Mouse (Mus musculus) liver, postnatal 0 days (tissue): Measurements from ENCODE around the gene Fam122a. TPM values are rescaled to one million over a fixed set of nuclear protein-coding genes. Genes with fewer than 3 reads are reported as not detected.

Source experiments
- ATAC-seq: fragments of 200-750 bp; cut with Nextera tagmentation; 2 replicates; pipeline ENCODE4 v1.8.0; 2017; ENCODE audit warnings: mild to moderate bottlenecking, moderate library complexity
- DNase-seq: peaks from one replicate; pipeline ENCODE4 v3.0.0-alpha.2; 2016
- H3K27ac ChIP-seq: fragments of 300-500 bp; sonication (generic); 2 replicates; pipeline ENCODE4 v1.5.1; 2014; ENCODE audit warnings: antibody characterized with exemption, moderate library complexity, mild to moderate bottlenecking, low read depth
- H3K27me3 ChIP-seq: fragments of 300-500 bp; sonication (generic); 2 replicates; pipeline ENCODE4 v1.6.1; 2014; ENCODE audit warnings: low read length, control low read depth, mixed read lengths; ENCODE audit not compliant: insufficient read depth
- H3K36me3 ChIP-seq: fragments of 300-500 bp; sonication (generic); replicated peaks from 2 replicates; pipeline ENCODE4 v1.6.1; 2014; ENCODE audit warnings: mild to moderate bottlenecking, control low read depth, low read length, moderate library complexity, mixed read lengths; ENCODE audit not compliant: insufficient read depth
- H3K4me1 ChIP-seq: fragments of 300-500 bp; sonication (generic); 2 replicates; pipeline ENCODE4 v1.6.1; 2014; ENCODE audit warnings: antibody characterized with exemption, mild to moderate bottlenecking, control low read depth; ENCODE audit not compliant: insufficient read depth
- H3K4me2 ChIP-seq: fragments of 300-500 bp; sonication (generic); 2 replicates; pipeline ENCODE4 v1.6.1; 2014; ENCODE audit warnings: low read depth, mild to moderate bottlenecking, low read length, moderate library complexity, mixed read lengths
- H3K4me3 ChIP-seq: fragments of 300-500 bp; sonication (generic); 2 replicates; pipeline ENCODE4 v1.5.1; 2014; ENCODE audit warnings: low read depth, low read length
- H3K9ac ChIP-seq: fragments of 300-500 bp; sonication (generic); replicated peaks from 2 replicates; pipeline ENCODE4 v1.6.1; 2014; ENCODE audit warnings: mild to moderate bottlenecking, moderate library complexity
- H3K9me3 ChIP-seq: fragments of 300-500 bp; sonication (generic); 2 replicates; pipeline ENCODE4 v1.6.1; 2016; ENCODE audit warnings: mild to moderate bottlenecking, control low read depth, low read length, mixed read lengths
- CTCF ChIP-seq: sonication (generic); IDR thresholded peaks from 2 replicates; pipeline ENCODE4 v1.5.1; 2016; ENCODE audit warnings: antibody characterized with exemption, low read depth
- EP300 ChIP-seq: IDR thresholded peaks from 2 replicates; pipeline ENCODE4 v1.6.1; 2016; ENCODE audit warnings: antibody characterized with exemption, low read depth, mild to moderate bottlenecking
- WGBS: fragments of 180-500 bp; shearing (Covaris S2); extraction: QIAGEN DNeasy Blood & Tissue Kit; methylation state at CpG from one replicate; pipeline ENCODE4 v1.1.7; 2014; ENCODE audit not compliant: insufficient replicate concordance; 5-methylcytosine and 5-hydroxymethylcytosine counted together
- polyA plus RNA-seq: library from polyadenylated mRNA; unstranded; fragments of >200 nt; fragmentation: Nextera tagmentation; extraction: Ambion mirVana; gene quantifications from 2 replicates; pipeline ENCODE4 v1.2.1, GENCODE M21; 2015

Fam122a gene
- polyA plus RNA-seq, 1 experiment from 2014 or later = 28.6 TPM

DNA sequence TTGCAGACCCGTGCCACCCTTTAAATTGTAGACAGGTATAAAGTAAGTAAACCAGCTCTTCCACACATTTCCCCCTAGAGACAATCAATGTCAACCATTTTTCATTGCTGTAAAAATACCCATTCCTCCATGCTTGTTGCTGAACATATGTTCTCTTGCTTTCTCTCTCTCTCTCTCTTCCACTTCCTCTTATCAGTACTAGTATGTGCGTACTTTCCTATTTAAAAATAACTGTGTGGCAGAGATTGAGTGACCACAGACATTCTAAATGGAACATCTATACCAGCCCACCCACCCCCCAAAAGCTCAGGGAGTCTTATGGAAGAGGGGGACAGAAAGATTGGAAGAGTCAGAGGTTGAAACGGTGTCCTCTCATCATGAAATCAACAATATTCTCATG, 32.8 kb downstream of the Fam122a start:
- Histone ChIP-seq H3K27me3 (no peaks in the 10 kb centered on the region), H3K27ac (no peak overlapping the region), H3K4me2 (no peak overlapping the region), H3K36me3 (no peaks in the 10 kb centered on the region), H3K4me1 (no peaks in the 10 kb centered on the region), H3K4me3 (no peak overlapping the region), H3K9me3 (no peaks in the 10 kb centered on the region), H3K9ac (no peak overlapping the region)
- ATAC-seq = no peak
- DNase-seq = no peak
- WGBS = 66% methylated on average over 3 of the region's 3 CpGs
- TF ChIP-seq CTCF (no peak), EP300 (no peak)

DNA sequence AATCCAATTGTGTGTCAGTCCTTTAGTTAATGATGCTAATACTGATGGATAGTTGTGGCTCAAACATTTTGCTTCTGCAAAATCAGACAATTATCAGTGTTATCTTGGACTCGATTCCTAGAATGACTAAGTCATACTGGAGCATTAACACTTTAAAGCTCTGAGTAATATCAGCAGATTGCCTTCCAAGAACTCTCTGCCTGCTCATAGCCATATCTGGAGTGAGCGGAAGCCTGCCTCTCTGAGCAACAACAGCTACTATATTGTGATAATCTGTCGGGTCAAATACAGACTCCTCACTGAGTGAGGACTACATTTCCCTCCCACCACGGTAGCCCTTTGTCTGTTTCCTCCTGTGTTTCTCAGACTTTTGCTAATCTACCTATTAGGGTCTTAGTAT, 37.4 kb downstream of the Fam122a start:
- ATAC-seq = no peak

DNA sequence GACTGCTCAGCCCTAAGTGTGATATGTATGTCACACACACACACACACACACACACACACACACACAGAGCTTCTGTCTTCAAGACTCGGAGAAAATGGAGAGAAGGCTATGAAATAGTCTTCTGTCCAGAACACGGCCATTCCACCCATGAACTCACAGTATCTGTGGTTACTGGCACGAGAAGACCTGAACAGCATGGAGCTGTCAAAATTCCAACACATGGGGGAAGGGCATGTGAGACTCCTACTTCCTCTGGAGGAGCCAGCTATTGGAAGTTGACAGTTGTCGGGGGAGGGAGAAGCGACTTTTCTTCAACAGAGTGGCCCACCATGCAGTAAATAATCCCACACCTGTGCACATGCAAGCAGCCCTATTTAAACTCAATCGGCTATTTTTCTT, 42.9 kb downstream of the Fam122a start:
- no peak for DNase-seq
- TF ChIP-seq CTCF = no peak
- no peak for TF ChIP-seq EP300
- no peak for ATAC-seq
- no peaks in the 10 kb centered on the region for H3K27me3 ChIP-seq
- no peaks in the 10 kb centered on the region for H3K4me1 ChIP-seq
- no peaks in the 10 kb centered on the region for H3K9me3 ChIP-seq
- H3K9ac ChIP-seq = no peak overlapping the region
- no peaks in the 10 kb centered on the region for H3K36me3 ChIP-seq
- H3K4me3 ChIP-seq = no peak overlapping the region
- 72% methylated on average over 6 of the region's 6 CpGs for WGBS
- no peak overlapping the region for H3K4me2 ChIP-seq
- no peak overlapping the region for H3K27ac ChIP-seq

More for the DNA sequence above, 37.4 kb downstream of the Fam122a start:
- Histone ChIP-seq H3K9me3 (no peaks in the 10 kb centered on the region), H3K4me1 (no peaks in the 10 kb centered on the region), H3K9ac (no peak overlapping the region), H3K4me2 (no peak overlapping the region), H3K36me3 (no peaks in the 10 kb centered on the region), H3K27ac (no peak overlapping the region), H3K4me3 (no peak overlapping the region), H3K27me3 (no peaks in the 10 kb centered on the region)
- 56% methylated on average over 4 of the region's 4 CpGs for WGBS
- DNase-seq = no peak
- TF ChIP-seq EP300 (no peak), CTCF (no peak)

DNA sequence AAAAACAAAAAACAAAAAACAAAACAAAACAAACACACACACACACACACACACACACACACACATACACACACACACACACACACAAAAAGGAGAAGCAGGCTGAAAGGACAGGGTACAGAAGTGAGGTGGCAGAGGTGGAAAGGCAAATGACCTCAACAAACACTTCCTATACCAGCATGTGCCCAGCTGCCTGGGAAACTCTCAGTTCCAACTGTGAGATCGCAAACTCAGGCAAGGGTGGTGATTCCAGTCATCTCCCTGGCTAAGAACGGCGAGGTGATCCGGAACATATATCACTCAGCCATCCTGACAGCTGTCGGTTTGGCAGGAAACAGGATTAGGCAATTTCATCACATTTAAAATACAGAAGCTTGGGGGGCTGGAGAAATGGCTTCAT, 44.7 kb downstream of the Fam122a start:
- no peaks in the 10 kb centered on the region for H3K27me3 ChIP-seq
- no peak overlapping the region for H3K27ac ChIP-seq
- H3K36me3 ChIP-seq = no peaks in the 10 kb centered on the region
- no peak overlapping the region for H3K4me3 ChIP-seq
- DNase-seq (no peak), ATAC-seq (no peak)
- TF ChIP-seq EP300 (no peak), CTCF (no peak)
- H3K9ac ChIP-seq = no peak overlapping the region
- no peaks in the 10 kb centered on the region for H3K4me1 ChIP-seq
- WGBS = 53% methylated on average over 5 of the region's 5 CpGs
- no peaks in the 10 kb centered on the region for H3K9me3 ChIP-seq
- no peak overlapping the region for H3K4me2 ChIP-seq

DNA sequence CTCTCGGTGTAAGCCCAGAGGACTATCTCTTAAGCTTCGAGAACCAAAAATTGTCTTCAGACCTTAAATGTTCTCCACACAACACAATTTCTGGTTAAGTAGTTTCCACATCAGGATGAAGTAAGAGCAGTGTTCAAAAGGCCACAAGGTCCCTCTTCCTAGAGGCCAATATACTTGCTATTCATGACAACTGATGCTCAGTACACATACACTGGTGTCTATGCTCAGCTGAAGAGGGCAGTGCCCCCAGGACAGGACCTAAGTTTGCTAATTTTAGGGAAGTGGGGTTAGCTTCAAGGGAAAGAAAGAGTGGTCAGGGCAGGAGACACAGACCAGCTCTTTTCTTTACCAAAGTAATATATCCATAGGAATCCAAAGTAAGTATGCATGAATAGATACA, 45.8 kb downstream of the Fam122a start:
- H3K27me3 ChIP-seq = no peaks in the 10 kb centered on the region
- no peaks in the 10 kb centered on the region for H3K4me1 ChIP-seq
- no peak for DNase-seq
- H3K4me3 ChIP-seq = no peak overlapping the region
- ATAC-seq = no peak
- 73% methylated on average over 2 of the region's 2 CpGs for WGBS
- TF ChIP-seq CTCF (no peak), EP300 (no peak)
- H3K9ac ChIP-seq = no peak overlapping the region
- no peaks in the 10 kb centered on the region for H3K9me3 ChIP-seq
- H3K36me3 ChIP-seq = no peaks in the 10 kb centered on the region
- H3K4me2 ChIP-seq = no peak overlapping the region
- no peak overlapping the region for H3K27ac ChIP-seq

DNA sequence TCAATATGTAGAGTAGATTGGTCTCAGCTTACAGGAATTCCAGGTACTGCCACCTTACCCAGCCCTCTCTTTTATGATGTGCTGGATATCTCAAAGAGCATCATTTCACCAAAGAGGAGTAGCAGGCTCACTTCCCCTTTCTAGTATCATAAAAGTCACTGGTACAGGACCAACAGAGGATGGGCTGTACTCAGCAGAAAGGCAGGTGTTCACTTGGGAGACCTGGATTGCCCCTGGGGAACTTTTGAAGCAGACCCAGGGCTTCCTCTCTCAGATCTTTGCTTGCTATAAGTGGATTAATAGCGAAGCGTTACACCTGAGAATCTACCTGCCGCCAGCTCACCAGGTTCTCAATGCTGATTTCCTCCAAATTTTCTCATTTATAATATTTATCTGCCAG, 49.1 kb downstream of the Fam122a start:
- WGBS = 99% methylated on average over 3 of the region's 3 CpGs
- ATAC-seq (no peak), DNase-seq (no peak)
- H3K9me3 ChIP-seq = no peaks in the 10 kb centered on the region
- no peak overlapping the region for H3K27ac ChIP-seq
- no peak overlapping the region for H3K9ac ChIP-seq
- H3K4me1 ChIP-seq = no peaks in the 10 kb centered on the region
- no peak overlapping the region for H3K4me3 ChIP-seq
- TF ChIP-seq EP300 = no peak
- TF ChIP-seq CTCF = no peak
- no peaks in the 10 kb centered on the region for H3K36me3 ChIP-seq
- H3K4me2 ChIP-seq = no peak overlapping the region
- no peaks in the 10 kb centered on the region for H3K27me3 ChIP-seq

DNA sequence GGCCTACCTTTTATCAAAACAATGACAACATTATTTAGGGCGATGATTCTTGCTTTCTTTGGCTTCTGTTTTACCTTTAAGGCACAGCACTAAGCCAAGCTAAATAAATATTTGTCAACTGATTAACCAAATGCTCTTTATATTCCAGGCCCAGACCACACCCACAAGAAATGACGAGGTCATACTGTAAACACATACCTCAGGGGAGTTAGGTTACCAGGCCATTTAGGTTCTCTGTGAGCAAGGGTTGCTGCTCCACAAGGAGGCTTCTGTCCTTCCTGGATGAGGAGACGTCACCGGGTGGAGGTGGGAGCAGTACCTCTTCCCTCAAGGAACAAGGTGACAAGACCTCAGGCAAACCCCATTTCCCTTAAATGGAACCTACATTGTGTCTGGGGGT, 49.9 kb downstream of the Fam122a start:
- Histone ChIP-seq H3K27ac (no peak overlapping the region), H3K36me3 (no peaks in the 10 kb centered on the region), H3K9ac (no peak overlapping the region), H3K27me3 (no peaks in the 10 kb centered on the region), H3K4me2 (no peak overlapping the region), H3K4me1 (no peaks in the 10 kb centered on the region), H3K4me3 (no peak overlapping the region), H3K9me3 (no peaks in the 10 kb centered on the region)
- DNase-seq (no peak), ATAC-seq (no peak)
- WGBS = 57% methylated on average over 4 of the region's 4 CpGs
- TF ChIP-seq EP300 = no peak
- no peak for TF ChIP-seq CTCF
